Mouse (Mus musculus) ES-E14 (cell line): ENCODE measurements at regions not wholly inside any gene's neighbourhood (a gene's known extent, or its start where the extent isn't known, plus 50 kb on each side); places are given as distances from the start of the nearest gene placed in this dataset.

ENCODE experiments used
- MAFK ChIP-seq: IDR thresholded peaks from 2 replicates; pipeline ENCODE4 v1.6.1; 2014; ENCODE audit warnings: mild to moderate bottlenecking, low read depth, low read length, inconsistent platforms; ENCODE audit not compliant: insufficient read depth
- ZC3H11A ChIP-seq: IDR thresholded peaks from 2 replicates; pipeline ENCODE4 v1.6.1; 2012; ENCODE audit warnings: low read depth, mild to moderate bottlenecking, inconsistent platforms, low read length, borderline replicate concordance
- ZNF384 ChIP-seq: IDR thresholded peaks from 2 replicates; pipeline ENCODE4 v1.6.1; 2012; ENCODE audit warnings: low read depth, low read length, inconsistent platforms

DNA sequence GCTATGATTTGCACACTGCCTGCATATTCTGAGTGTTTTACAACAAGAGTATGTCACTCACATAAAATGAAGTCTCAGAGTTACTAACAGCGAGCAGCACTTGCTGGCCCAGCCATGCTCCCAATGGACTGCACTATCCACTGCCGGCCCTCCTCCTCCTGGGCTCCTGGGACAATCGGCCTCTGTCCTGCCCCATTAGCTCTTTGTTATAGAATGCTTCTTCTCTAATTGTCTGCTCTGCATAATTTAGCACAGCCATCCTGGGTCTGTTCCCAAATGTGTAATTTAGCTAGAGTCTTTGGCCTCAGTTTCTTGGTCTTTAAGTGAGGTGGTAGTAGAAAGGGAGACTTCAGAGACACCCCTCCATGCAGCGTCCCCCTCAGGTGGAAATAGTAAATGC is 426.2 kb downstream of the Ptpru start:
- TF ChIP-seq ZC3H11A (no peak), MAFK (no peak), ZNF384 (no peak)
